Mouse (Mus musculus): ENCODE data around the gene Fam133b. TPM values are rescaled to one million over a fixed set of nuclear protein-coding genes. Genes with fewer than 3 reads are reported as not detected.
"Not testable (repeated sequence)": the region's sequence is repeated elsewhere in the genome, so short reads cannot be mapped to it uniquely, and the experiment has no call there.

Fam133b gene
- polyA plus RNA-seq, 1 experiment = 16.5 TPM

DNA sequence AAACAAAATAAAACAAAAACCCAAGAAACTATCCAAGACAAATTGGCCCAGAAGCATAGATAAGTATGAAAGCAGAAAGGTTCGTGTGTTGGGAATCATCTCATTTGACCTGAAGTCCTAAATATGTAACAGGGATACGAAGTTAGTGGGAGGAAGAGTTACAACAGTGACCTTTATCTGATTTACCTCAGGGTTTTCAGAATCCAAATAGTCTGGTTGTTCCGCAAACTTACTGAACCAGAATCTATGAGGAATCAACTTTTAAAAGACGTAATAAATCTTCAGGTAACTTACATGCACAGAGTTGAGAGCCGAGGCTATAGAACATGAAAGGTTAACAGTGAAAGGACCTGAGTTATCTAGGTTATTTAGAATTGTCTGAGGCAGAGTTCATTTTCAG, 55.1 kb downstream of the Fam133b start:
- no peak for DNase-seq (ENCODE audit: low spot score)

GRCm38 (mm10) chr5:3600298-3600697, 56.7 kb downstream of the Fam133b start:
- no peak for DNase-seq (ENCODE audit: low spot score)

- DNase-seq (ENCODE audit: low spot score) = no peak
Observed at GRCm38 (mm10) chr5:3600790-3601189, 57.2 kb downstream of the Fam133b start.

GRCm38 (mm10) chr5:3607114-3607513, 63.5 kb downstream of the Fam133b start:
- DNase-seq (ENCODE audit: low spot score) = no peak

GRCm38 (mm10) chr5:3609241-3609640, 65.6 kb downstream of the Fam133b start:
- DNase-seq (ENCODE audit: low spot score) = no peak

DNA sequence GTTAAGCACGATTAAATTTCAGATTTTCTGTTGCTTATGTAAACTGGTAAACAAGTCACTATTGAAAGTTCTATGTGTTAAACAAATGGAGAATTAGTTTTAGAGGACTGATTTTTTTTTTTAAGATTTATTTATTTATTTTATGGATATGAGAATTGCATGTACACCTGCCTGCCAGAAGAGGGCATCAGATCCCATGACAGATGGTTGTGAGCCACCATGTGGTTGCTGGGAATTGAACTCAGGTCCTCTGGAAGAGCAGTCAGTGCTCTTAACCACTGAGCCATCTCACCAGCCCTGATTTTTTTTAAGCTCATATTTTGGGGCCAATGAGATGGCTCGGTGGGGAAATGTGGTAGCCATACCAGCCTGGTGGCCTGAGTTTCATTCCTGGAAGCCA, 68.2 kb downstream of the Fam133b start:
- DNase-seq (ENCODE audit: low spot score) = not testable (repeated sequence)

Other genes starting within 250 kb of the Fam133b start
- 8.1 and 9.3 TPM in 2 replicates for gene Cdk6, start 202.3 kb upstream of the Fam133b start, polyA plus RNA-seq (2012; rRNA removed)
- gene 1700109H08Rik, start 27.7 kb downstream of the Fam133b start, polyA plus RNA-seq (2012; rRNA removed) = 4.6 and 6.6 TPM in 2 replicates
- 13.8 and 13.9 TPM in 2 replicates for gene Pex1, start 52.2 kb downstream of the Fam133b start, polyA plus RNA-seq (2012; rRNA removed)
- gene Rbm48, start 52.8 kb downstream of the Fam133b start, polyA plus RNA-seq (2012; rRNA removed) = 10.3 and 10.9 TPM in 2 replicates
- gene Tmbim7, start 107.3 kb downstream of the Fam133b start, polyA plus RNA-seq (2012; rRNA removed) = not detected in 2 replicates
- 56.7 and 73.8 TPM in 2 replicates for gene Gatad1, start 113.4 kb downstream of the Fam133b start, polyA plus RNA-seq (2012; rRNA removed)